ENCODE assay signal across 24 mouse cellular contexts in genomic region chrX:53148039-53148438, GRCm38 (mm10).
DNase-seq lines count a peak whose midpoint lies in the region; ATAC-seq lines count a peak whose summit lies in the region.
"Had no signal": no experiment of that assay in that cellular context is flagged by ENCODE, and none has a peak within 500 bp of the region (broad histone marks: within the 10 kb centered on the region; RNA-seq: fewer than 3 reads in every experiment).

No protein-coding gene starts in this region.

- no peaks in the 10 kb centered on the region for H3K36me3 ChIP-seq in embryonic facial prominence, embryonic 14.5 days (ENCODE audit: control insufficient read depth, insufficient read depth, low read length)
- H3K36me3 ChIP-seq in embryonic facial prominence, embryonic 10.5 days (replicated peaks): no peaks in the 10 kb centered on the region
- no peaks in the 10 kb centered on the region for H3K36me3 ChIP-seq in limb, embryonic 11.5 days (ENCODE audit: control insufficient read depth, insufficient read depth, low read length)
- no peaks in the 10 kb centered on the region for H3K36me3 ChIP-seq in limb, embryonic 10.5 days
- no peaks in the 10 kb centered on the region for H3K36me3 ChIP-seq in lung, embryonic 16.5 days (ENCODE audit: control insufficient read depth, insufficient read depth, low read length)
- no peaks in the 10 kb centered on the region for H3K36me3 ChIP-seq in limb, embryonic 15.5 days
- H3K36me3 ChIP-seq: embryonic facial prominence, embryonic 15.5 days; heart, embryonic 10.5 days; hindbrain, embryonic 12.5 days; hindbrain, embryonic 15.5 days had no signal

- H3K4me3 ChIP-seq in embryonic facial prominence, embryonic 14.5 days (ENCODE audit: low read depth, low read length): no peak overlapping the region
- no peak overlapping the region for H3K4me3 ChIP-seq in embryonic facial prominence, embryonic 10.5 days
- no peak overlapping the region for H3K4me3 ChIP-seq in limb, embryonic 11.5 days (ENCODE audit: low read depth, low read length)
- H3K4me3 ChIP-seq in limb, embryonic 10.5 days: no peak overlapping the region
- H3K4me3 ChIP-seq in lung, embryonic 16.5 days (ENCODE audit: low read length): no peak overlapping the region
- no peak overlapping the region for H3K4me3 ChIP-seq in limb, embryonic 15.5 days
- H3K4me3 ChIP-seq: embryonic facial prominence, embryonic 15.5 days; heart, adult 2 months; heart, embryonic 10.5 days; hindbrain, embryonic 12.5 days; hindbrain, embryonic 15.5 days had no signal

- DNase-seq in embryonic facial prominence, embryonic 14.5 days (ENCODE audit: low spot score): peak; percentile 19
- DNase-seq in embryonic facial prominence, embryonic 10.5 days (ENCODE audit: low spot score): no peak
- peak; percentile 23 for DNase-seq in limb, embryonic 11.5 days (ENCODE audit: low spot score)
- DNase-seq in limb, embryonic 10.5 days (ENCODE audit: low spot score): no peak
- DNase-seq in lung, postnatal 36 days: no peak
- no peak for DNase-seq in gastrocnemius, postnatal 36 days
- DNase-seq: adrenal gland, adult 8-10 months; adrenal gland, postnatal 25 days; cerebellum, adult 11-12 months; cerebellum, adult 8-10 months; cerebellum, postnatal 10 days; cerebellum, postnatal 36 days; embryo, embryonic 11 days; forebrain, postnatal 0 days; gastrocnemius, postnatal 25 days; heart, adult 2 months had no signal

- no peaks in the 10 kb centered on the region; the same call in 1 of the 2 replicates for H3K27me3 ChIP-seq in embryonic facial prominence, embryonic 14.5 days (replicated peaks; ENCODE audit: control insufficient read depth, insufficient read depth, low read length)
- H3K27me3 ChIP-seq in embryonic facial prominence, embryonic 10.5 days (replicated peaks; ENCODE audit: low read depth, poor library complexity, severe bottlenecking): peaks cover 43% of the 10 kb centered on the region
- H3K27me3 ChIP-seq in limb, embryonic 11.5 days (ENCODE audit: control insufficient read depth, insufficient read depth, low read length): no peaks in the 10 kb centered on the region
- peaks cover 64% of the 10 kb centered on the region; the same call in 1 of the 2 replicates for H3K27me3 ChIP-seq in limb, embryonic 10.5 days (ENCODE audit: low read depth, poor library complexity, severe bottlenecking)
- H3K27me3 ChIP-seq in lung, embryonic 16.5 days (ENCODE audit: control insufficient read depth, insufficient read depth, low read depth, low read length): no peaks in the 10 kb centered on the region
- H3K27me3 ChIP-seq in limb, embryonic 15.5 days: 0 out of 2 replicates have a peak, but pooled peaks cover 2% of the 10 kb centered on the region
- H3K27me3 ChIP-seq: embryonic facial prominence, embryonic 15.5 days; hindbrain, embryonic 12.5 days; hindbrain, embryonic 15.5 days had no signal

- no peak overlapping the region for H3K4me2 ChIP-seq in embryonic facial prominence, embryonic 14.5 days (ENCODE audit: low read depth, low read length)
- no peak overlapping the region for H3K4me2 ChIP-seq in limb, embryonic 11.5 days (ENCODE audit: low read depth, severe bottlenecking)
- no peak overlapping the region for H3K4me2 ChIP-seq in lung, embryonic 16.5 days (ENCODE audit: low read depth, low read length)
- H3K4me2 ChIP-seq in limb, embryonic 15.5 days: no peak overlapping the region
- H3K4me2 ChIP-seq: embryonic facial prominence, embryonic 15.5 days; hindbrain, embryonic 12.5 days; hindbrain, embryonic 15.5 days had no signal

- intact Hi-C loops in gastrocnemius, postnatal 36 days (cut with DNase I): no loop called here

- no peaks in the 10 kb centered on the region for H3K4me1 ChIP-seq in embryonic facial prominence, embryonic 14.5 days (ENCODE audit: control insufficient read depth, insufficient read depth, low read length)
- peaks cover 2% of the 10 kb centered on the region; the same call in 1 of the 2 replicates for H3K4me1 ChIP-seq in embryonic facial prominence, embryonic 10.5 days
- H3K4me1 ChIP-seq in limb, embryonic 11.5 days (ENCODE audit: control insufficient read depth, insufficient read depth, low read length): no peaks in the 10 kb centered on the region
- 0 out of 2 replicates have a peak, but pooled peaks cover 5% of the 10 kb centered on the region for H3K4me1 ChIP-seq in limb, embryonic 10.5 days
- H3K4me1 ChIP-seq in lung, embryonic 16.5 days (replicated peaks; ENCODE audit: control insufficient read depth, insufficient read depth, low read length): no peaks in the 10 kb centered on the region
- no peaks in the 10 kb centered on the region for H3K4me1 ChIP-seq in limb, embryonic 15.5 days
- H3K4me1 ChIP-seq: embryonic facial prominence, embryonic 15.5 days; heart, embryonic 10.5 days; hindbrain, embryonic 12.5 days; hindbrain, embryonic 15.5 days had no signal

- WGBS in embryonic facial prominence, embryonic 14.5 days: 60% methylated on average over 2 of the region's 2 CpGs
- 74% methylated on average over 2 of the region's 2 CpGs for WGBS in embryonic facial prominence, embryonic 10.5 days
- WGBS in limb, embryonic 11.5 days: 41% methylated on average over 2 of the region's 2 CpGs
- WGBS in limb, embryonic 10.5 days: 76% methylated on average over 2 of the region's 2 CpGs
- WGBS in lung, embryonic 16.5 days: 47% methylated on average over 2 of the region's 2 CpGs
- 36% methylated on average over 2 of the region's 2 CpGs for WGBS in limb, embryonic 15.5 days

- ATAC-seq in embryonic facial prominence, embryonic 14.5 days (ENCODE audit: low read depth): no peak
- no peak for ATAC-seq in limb, embryonic 11.5 days (ENCODE audit: insufficient number of reproducible peaks, low FRiP score, low TSS enrichment, low read depth)
- peak; percentile 71 for ATAC-seq in lung, embryonic 16.5 days (ENCODE audit: low read depth)
- ATAC-seq in limb, embryonic 15.5 days (ENCODE audit: insufficient number of reproducible peaks, low FRiP score, low TSS enrichment, low read depth): 0 out of 2 replicates have a peak, but pooled peaks have one; percentile 44
- ATAC-seq: activated CD4-positive, CD25-positive, alpha-beta regulatory T cell, adult 4 months; forebrain, embryonic 14.5 days; forebrain, postnatal 0 days had no signal

- no peak overlapping the region for H3K27ac ChIP-seq in embryonic facial prominence, embryonic 14.5 days (replicated peaks; ENCODE audit: low read depth, low read length)
- no peak overlapping the region for H3K27ac ChIP-seq in embryonic facial prominence, embryonic 10.5 days (replicated peaks)
- H3K27ac ChIP-seq in limb, embryonic 11.5 days (replicated peaks; ENCODE audit: low read depth, low read length): no peak overlapping the region
- H3K27ac ChIP-seq in limb, embryonic 10.5 days: no peak overlapping the region
- H3K27ac ChIP-seq in lung, embryonic 16.5 days (ENCODE audit: low read length): no peak overlapping the region
- H3K27ac ChIP-seq in limb, embryonic 15.5 days: no peak overlapping the region
- H3K27ac ChIP-seq: embryonic facial prominence, embryonic 15.5 days; heart, adult 2 months; heart, embryonic 10.5 days; hindbrain, embryonic 12.5 days; hindbrain, embryonic 15.5 days had no signal

- H3K9me3 ChIP-seq in embryonic facial prominence, embryonic 14.5 days (ENCODE audit: control insufficient read depth, low read length): no peaks in the 10 kb centered on the region
- H3K9me3 ChIP-seq in embryonic facial prominence, embryonic 10.5 days: no peaks in the 10 kb centered on the region
- no peaks in the 10 kb centered on the region for H3K9me3 ChIP-seq in limb, embryonic 11.5 days (ENCODE audit: control insufficient read depth, low read length)
- H3K9me3 ChIP-seq in limb, embryonic 10.5 days (replicated peaks): no peaks in the 10 kb centered on the region
- no peaks in the 10 kb centered on the region for H3K9me3 ChIP-seq in lung, embryonic 16.5 days (ENCODE audit: control insufficient read depth, low read length)
- no peaks in the 10 kb centered on the region for H3K9me3 ChIP-seq in limb, embryonic 15.5 days
- H3K9me3 ChIP-seq: embryonic facial prominence, embryonic 15.5 days; heart, embryonic 10.5 days; hindbrain, embryonic 12.5 days; hindbrain, embryonic 15.5 days had no signal

- H3K9ac ChIP-seq in embryonic facial prominence, embryonic 14.5 days (ENCODE audit: low read depth, low read length): no peak overlapping the region
- no peak overlapping the region for H3K9ac ChIP-seq in limb, embryonic 11.5 days (ENCODE audit: low read length)
- no peak overlapping the region for H3K9ac ChIP-seq in lung, embryonic 16.5 days (ENCODE audit: low read length)
- H3K9ac ChIP-seq in limb, embryonic 15.5 days: no peak overlapping the region
- H3K9ac ChIP-seq: embryonic facial prominence, embryonic 15.5 days; forebrain, postnatal 0 days; hindbrain, embryonic 12.5 days; hindbrain, embryonic 15.5 days had no signal

Comparison
In these comparisons a context has a peak if more than half of its experiments do, and no peak if none do; other contexts are left out.
1. ATAC-seq: peak in lung, embryonic 16.5 days (single experiment) and limb, embryonic 15.5 days (single experiment); none in embryonic facial prominence, embryonic 14.5 days (single experiment) and limb, embryonic 11.5 days (single experiment).
2. DNase-seq: peak in embryonic facial prominence, embryonic 14.5 days (single experiment) and limb, embryonic 11.5 days (single experiment); none in embryonic facial prominence, embryonic 10.5 days (single experiment), limb, embryonic 10.5 days (single experiment), lung, postnatal 36 days (single experiment) and gastrocnemius, postnatal 36 days (0 of 2).